9 mouse cellular contexts compared by ENCODE assay signal in the genomic region with DNA sequence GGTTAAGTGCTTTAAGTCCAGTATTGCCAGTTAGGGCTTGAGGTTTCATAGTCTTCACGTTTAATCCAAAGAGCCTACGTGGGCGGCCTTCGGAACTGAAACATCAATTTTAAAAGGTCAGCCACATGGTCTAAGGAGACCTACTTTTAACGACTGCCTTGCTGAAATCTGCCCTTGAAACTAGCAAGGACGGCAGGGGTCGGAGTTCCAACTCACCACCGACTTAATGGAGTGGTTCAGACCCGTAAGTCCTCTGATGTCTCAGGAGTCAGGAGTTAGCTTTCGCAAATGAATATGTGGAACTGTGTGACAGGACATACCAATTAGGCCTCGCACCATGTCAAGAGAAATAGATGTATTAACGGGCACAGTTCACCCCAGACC. TPM values are rescaled to one million over a fixed set of nuclear protein-coding genes. Genes with fewer than 3 reads are reported as not detected.
DNase-seq lines count a peak whose midpoint lies in the region; ATAC-seq and TF ChIP-seq lines count a peak whose summit lies in the region.
"Had no signal": no experiment of that assay in that cellular context is flagged by ENCODE, and none has a peak within 500 bp of the region (broad histone marks: within the 10 kb centered on the region; RNA-seq: fewer than 3 reads in every experiment).

No protein-coding gene starts in this region.

- intact Hi-C loops in heart, postnatal 10 days (cut with DNase I) = loop anchor here (10.0 kb wide), 1 partner anchor 439 kb away; no protein-coding TSS in a partner anchor
- intact Hi-C loops in gastrocnemius, postnatal 14 days (cut with DNase I; ENCODE audit: low total_unique reads) = no loop called here

- no peaks in the 10 kb centered on the region; the same call in 1 of the 2 replicates for H3K9me3 ChIP-seq in heart, embryonic 12.5 days (replicated peaks)
- no peaks in the 10 kb centered on the region for H3K9me3 ChIP-seq in G1E (replicated peaks)
- no peaks in the 10 kb centered on the region for H3K9me3 ChIP-seq in hindbrain, embryonic 11.5 days (ENCODE audit: control insufficient read depth, low read length)

- peaks cover 12% of the 10 kb centered on the region for H3K4me1 ChIP-seq in heart, embryonic 12.5 days (replicated peaks)
- H3K4me1 ChIP-seq in G1E (ENCODE audit: insufficient read depth, low read depth, low read length) = peaks cover 32% of the 10 kb centered on the region
- H3K4me1 ChIP-seq in hindbrain, embryonic 11.5 days (replicated peaks; ENCODE audit: control insufficient read depth, insufficient read depth, low read length) = 0 out of 2 replicates have a peak, but pooled peaks cover 4% of the 10 kb centered on the region

- H3K36me3 ChIP-seq in heart, embryonic 12.5 days = peaks cover 28% of the 10 kb centered on the region
- peaks cover 37% of the 10 kb centered on the region for H3K36me3 ChIP-seq in G1E (replicated peaks)
- 0 out of 2 replicates have a peak, but pooled peaks cover 2% of the 10 kb centered on the region for H3K36me3 ChIP-seq in hindbrain, embryonic 11.5 days (ENCODE audit: control insufficient read depth, insufficient read depth, low read length)

- H3K9ac ChIP-seq in heart, embryonic 12.5 days = peak overlapping the region; percentile 95
- H3K9ac ChIP-seq in hindbrain, embryonic 11.5 days (ENCODE audit: low read depth, low read length) = peak overlapping the region; percentile 82

- no peak for TF ChIP-seq CTCF in G1E (IDR thresholded peaks at IDR 0.05; ENCODE audit: low read depth, low read length)

- H3K27ac ChIP-seq in heart, embryonic 12.5 days (ENCODE audit: poor library complexity, severe bottlenecking) = peak overlapping the region; percentile 87
- no peak overlapping the region for H3K27ac ChIP-seq in hindbrain, embryonic 11.5 days (ENCODE audit: low read depth, low read length)

- peak overlapping the region; percentile 92 for H3K4me2 ChIP-seq in heart, embryonic 12.5 days
- peak overlapping the region; percentile 81 for H3K4me2 ChIP-seq in hindbrain, embryonic 11.5 days (replicated peaks; ENCODE audit: low read depth, low read length)

- no peak for DNase-seq in heart, postnatal 10 days
- DNase-seq in G1E (ENCODE audit: low spot score) = no peak
- no peak for DNase-seq in hindbrain, embryonic 11.5 days (ENCODE audit: low spot score)
- DNase-seq in urinary bladder, adult 18-20 months (ENCODE audit: low spot score in 2 of 2) = no peak
- no peak for DNase-seq in gastrocnemius, postnatal 14 days
- DNase-seq in kidney, postnatal 10 days = no peak

- WGBS in heart, embryonic 12.5 days = 6% methylated on average over 12 of the region's 12 CpGs
- 7% methylated on average over 12 of the region's 12 CpGs for WGBS in hindbrain, embryonic 11.5 days

- peak overlapping the region; percentile 89 for H3K4me3 ChIP-seq in heart, embryonic 12.5 days
- H3K4me3 ChIP-seq in G1E (ENCODE audit: low read depth, low read length) = peak overlapping the region; percentile 84
- peak overlapping the region; percentile 77 for H3K4me3 ChIP-seq in hindbrain, embryonic 11.5 days (ENCODE audit: low read depth, low read length)

- H3K27me3 ChIP-seq in heart, embryonic 12.5 days (replicated peaks) = no peaks in the 10 kb centered on the region
- H3K27me3 ChIP-seq in G1E (ENCODE audit: insufficient read depth, low read length) = no peaks in the 10 kb centered on the region
- no peaks in the 10 kb centered on the region for H3K27me3 ChIP-seq in hindbrain, embryonic 11.5 days (ENCODE audit: control insufficient read depth, insufficient read depth, low read length)

- ATAC-seq in heart, embryonic 12.5 days (ENCODE audit: insufficient number of reproducible peaks, low FRiP score) = no peak
- no peak for ATAC-seq in G1E (ENCODE audit: extremely low read depth, insufficient number of reproducible peaks, low FRiP score, poor library complexity, severe bottlenecking)
- ATAC-seq in hindbrain, embryonic 11.5 days (ENCODE audit: low FRiP score) = no peak
- peak; percentile 3; the same call in 1 of the 2 replicates for ATAC-seq in megakaryocyte progenitor cell, adult 5-6 weeks (replicated peaks; ENCODE audit: poor library complexity)

RNA-seq across cellular contexts. Expression of a gene that starts 0.5 kb away (rescaled TPM):
- 1,618 and 1,621 TPM in 2 replicates for polyA plus RNA-seq in heart, embryonic 12.5 days (2016; fragmentation: Nextera tagmentation; extraction: Ambion mirVana)
- total RNA-seq in heart, postnatal 10 days (2021) = 1,000 to 10,000 TPM; 1,345 to 1,457 TPM
- total RNA-seq in G1E (2014; fragmentation: Nextera tagmentation) (95.7 and 142 TPM in 2 replicates), G1E (2017) (191 and 272 TPM in 2 replicates)
- 23.8 and 27.4 TPM in 2 replicates for polyA plus RNA-seq in G1E (2012)
- polyA plus RNA-seq in hindbrain, embryonic 11.5 days (2014; fragmentation: Nextera tagmentation; extraction: Ambion mirVana) = 533 and 550 TPM in 2 replicates
- total RNA-seq in megakaryocyte progenitor cell, adult 5-6 weeks (2015) = 195 and 210 TPM in 2 replicates
- total RNA-seq in megakaryocyte progenitor cell, adult 5-6 weeks (2017) = 126 and 138 TPM in 2 replicates
- 100 to 1,000 TPM; 851 to 959 TPM for total RNA-seq in gastrocnemius, postnatal 14 days (2021)

RNA-seq across cellular contexts. Expression of a gene that starts 0.8 kb away (rescaled TPM):
- polyA plus RNA-seq in heart, embryonic 12.5 days (2016; fragmentation: Nextera tagmentation; extraction: Ambion mirVana) = 48.1 and 53.6 TPM in 2 replicates
- 10 to 100 TPM; 23.8 to 23.9 TPM for total RNA-seq in heart, postnatal 10 days (2021)
- total RNA-seq in G1E (2014; fragmentation: Nextera tagmentation) = 43.4 and 53.5 TPM in 2 replicates
- 11.9 and 16.8 TPM in 2 replicates for total RNA-seq in G1E (2017)
- 94.1 and 106 TPM in 2 replicates for polyA plus RNA-seq in G1E (2012)
- 80.8 and 82.6 TPM in 2 replicates for polyA plus RNA-seq in hindbrain, embryonic 11.5 days (2014; fragmentation: Nextera tagmentation; extraction: Ambion mirVana)
- 38.8 and 40.6 TPM in 2 replicates for total RNA-seq in megakaryocyte progenitor cell, adult 5-6 weeks (2015)
- 8.2 and 10.8 TPM in 2 replicates for total RNA-seq in megakaryocyte progenitor cell, adult 5-6 weeks (2017)
- 10 to 100 TPM; 14.8 to 15.1 TPM for total RNA-seq in gastrocnemius, postnatal 14 days (2021)

RNA-seq across cellular contexts. Expression of a gene that starts 42.9 kb away (rescaled TPM):
- 0.15 and 0.18 TPM in 2 replicates for polyA plus RNA-seq in heart, embryonic 12.5 days (2016; fragmentation: Nextera tagmentation; extraction: Ambion mirVana)
- not detected for total RNA-seq in heart, postnatal 10 days (2021)
- total RNA-seq in G1E (2014; fragmentation: Nextera tagmentation) (not detected in 2 replicates), G1E (2017) (not detected in 2 replicates)
- not detected in 2 replicates for polyA plus RNA-seq in G1E (2012)
- polyA plus RNA-seq in hindbrain, embryonic 11.5 days (2014; fragmentation: Nextera tagmentation; extraction: Ambion mirVana) = 0.90 and 1.0 TPM in 2 replicates
- total RNA-seq in megakaryocyte progenitor cell, adult 5-6 weeks (2015) = not detected in 2 replicates
- total RNA-seq in megakaryocyte progenitor cell, adult 5-6 weeks (2017) = not detected in 2 replicates
- under 1 TPM; 0.66 to 0.69 TPM for total RNA-seq in gastrocnemius, postnatal 14 days (2021)
- total RNA-seq: hematopoietic stem cell, adult 5-6 weeks had no signal
